Mouse (Mus musculus): ENCODE measurements around the gene Olfr606. TPM values are rescaled to one million over a fixed set of nuclear protein-coding genes. Genes with fewer than 3 reads are reported as not detected.

Olfr606 gene
- not detected in 2 replicates for polyA plus RNA-seq (2012; rRNA removed; ENCODE audit: low replicate concordance)

GRCm38 (mm10) chr7:103448746-103449145 lies at the start of gene Olfr606:
Olfr606 (plus strand) TSS chr7:103449046.

GRCm38 (mm10) chr7:103414772-103415171 lies 34.1 kb upstream of the Olfr606 start, which contains the start of gene Usp17lc:
Usp17lc (plus strand) TSS chr7:103415072.

GRCm38 (mm10) chr7:103445339-103445738 lies 3.5 kb upstream of the Olfr606 start, which contains the start of gene Olfr605:
Olfr605 (minus strand) TSS chr7:103445439.

GRCm38 (mm10) chr7:103469577-103469976 lies 20.7 kb downstream of the Olfr606 start, which contains the start of gene Olfr608:
Olfr608 (plus strand) TSS chr7:103469877.

GRCm38 (mm10) chr7:103497962-103498361 lies 49.1 kb downstream of the Olfr606 start, which contains the start of gene Olfr609:
Olfr609 (minus strand) TSS chr7:103498062.

Other genes with a start within 250 kb of the Olfr606 start
- gene Olfr593, start 237.2 kb upstream of the Olfr606 start, polyA plus RNA-seq (2012; rRNA removed; ENCODE audit: low replicate concordance), result not detected in 2 replicates
- not detected in 2 replicates for gene Olfr594, start 232.1 kb upstream of the Olfr606 start, polyA plus RNA-seq (2012; rRNA removed; ENCODE audit: low replicate concordance)
- not detected in 2 replicates for gene Usp17ld, start 196.5 kb upstream of the Olfr606 start, polyA plus RNA-seq (2012; rRNA removed; ENCODE audit: low replicate concordance)
- not detected in 2 replicates for gene Olfr596, start 143.4 kb upstream of the Olfr606 start, polyA plus RNA-seq (2012; rRNA removed; ENCODE audit: low replicate concordance)
- gene Olfr597, start 132.7 kb upstream of the Olfr606 start, polyA plus RNA-seq (2012; rRNA removed; ENCODE audit: low replicate concordance), result not detected in 2 replicates
- gene Olfr598, start 125.5 kb upstream of the Olfr606 start, polyA plus RNA-seq (2012; rRNA removed; ENCODE audit: low replicate concordance), result not detected in 2 replicates
- not detected in 2 replicates for gene Olfr599, start 113.1 kb upstream of the Olfr606 start, polyA plus RNA-seq (2012; rRNA removed; ENCODE audit: low replicate concordance)
- not detected in 2 replicates for gene Olfr600, start 99.4 kb upstream of the Olfr606 start, polyA plus RNA-seq (2012; rRNA removed; ENCODE audit: low replicate concordance)
- not detected in 2 replicates for gene Olfr601, start 86.4 kb upstream of the Olfr606 start, polyA plus RNA-seq (2012; rRNA removed; ENCODE audit: low replicate concordance)
- not detected in 2 replicates for gene Olfr603, start 62.9 kb upstream of the Olfr606 start, polyA plus RNA-seq (2012; rRNA removed; ENCODE audit: low replicate concordance)
- gene Usp17lc, start 34.0 kb upstream of the Olfr606 start, polyA plus RNA-seq (2012; rRNA removed; ENCODE audit: low replicate concordance), result not detected in 2 replicates
- gene Olfr605, start 3.6 kb upstream of the Olfr606 start, polyA plus RNA-seq (2012; rRNA removed; ENCODE audit: low replicate concordance), result not detected in 2 replicates
- not detected in 2 replicates for gene Olfr607, start 15.1 kb downstream of the Olfr606 start, polyA plus RNA-seq (2012; rRNA removed; ENCODE audit: low replicate concordance)
- not detected in 2 replicates for gene Olfr608, start 20.8 kb downstream of the Olfr606 start, polyA plus RNA-seq (2012; rRNA removed; ENCODE audit: low replicate concordance)
- not detected in 2 replicates for gene Olfr609, start 49.0 kb downstream of the Olfr606 start, polyA plus RNA-seq (2012; rRNA removed; ENCODE audit: low replicate concordance)
- gene Olfr610, start 63.1 kb downstream of the Olfr606 start, polyA plus RNA-seq (2012; rRNA removed; ENCODE audit: low replicate concordance), result not detected in 2 replicates
- not detected in 2 replicates for gene Olfr611, start 71.8 kb downstream of the Olfr606 start, polyA plus RNA-seq (2012; rRNA removed; ENCODE audit: low replicate concordance)
- not detected in 2 replicates for gene Olfr612, start 93.7 kb downstream of the Olfr606 start, polyA plus RNA-seq (2012; rRNA removed; ENCODE audit: low replicate concordance)
- gene Olfr613, start 99.0 kb downstream of the Olfr606 start, polyA plus RNA-seq (2012; rRNA removed; ENCODE audit: low replicate concordance), result not detected in 2 replicates
- not detected in 2 replicates for gene Olfr615, start 107.0 kb downstream of the Olfr606 start, polyA plus RNA-seq (2012; rRNA removed; ENCODE audit: low replicate concordance)
- not detected in 2 replicates for gene Olfr616, start 120.1 kb downstream of the Olfr606 start, polyA plus RNA-seq (2012; rRNA removed; ENCODE audit: low replicate concordance)
- not detected in 2 replicates for gene Olfr617, start 124.0 kb downstream of the Olfr606 start, polyA plus RNA-seq (2012; rRNA removed; ENCODE audit: low replicate concordance)
- gene Olfr618, start 141.1 kb downstream of the Olfr606 start, polyA plus RNA-seq (2012; rRNA removed; ENCODE audit: low replicate concordance), result not detected in 2 replicates
- gene Olfr619, start 151.5 kb downstream of the Olfr606 start, polyA plus RNA-seq (2012; rRNA removed; ENCODE audit: low replicate concordance), result not detected in 2 replicates
- not detected in 2 replicates for gene Olfr620, start 163.5 kb downstream of the Olfr606 start, polyA plus RNA-seq (2012; rRNA removed; ENCODE audit: low replicate concordance)
- gene Olfr622, start 193.7 kb downstream of the Olfr606 start, polyA plus RNA-seq (2012; rRNA removed; ENCODE audit: low replicate concordance), result not detected in 2 replicates
- gene Olfr623, start 214.7 kb downstream of the Olfr606 start, polyA plus RNA-seq (2012; rRNA removed; ENCODE audit: low replicate concordance), result not detected in 2 replicates
- gene Olfr624, start 222.1 kb downstream of the Olfr606 start, polyA plus RNA-seq (2012; rRNA removed; ENCODE audit: low replicate concordance), result not detected in 2 replicates
- not detected in 2 replicates for gene Olfr625-ps1, start 233.7 kb downstream of the Olfr606 start, polyA plus RNA-seq (2012; rRNA removed; ENCODE audit: low replicate concordance)